Mouse (Mus musculus): ENCODE measurements around the gene Chst15. TPM values are rescaled to one million over a fixed set of nuclear protein-coding genes. Genes with fewer than 3 reads are reported as not detected.
A peak's percentile ranks its signal among the peaks of the same experiment; 100 is the strongest.

Gene Chst15
- polyA plus RNA-seq, 1 experiment from 2014 or later: 11.8 TPM

DNA sequence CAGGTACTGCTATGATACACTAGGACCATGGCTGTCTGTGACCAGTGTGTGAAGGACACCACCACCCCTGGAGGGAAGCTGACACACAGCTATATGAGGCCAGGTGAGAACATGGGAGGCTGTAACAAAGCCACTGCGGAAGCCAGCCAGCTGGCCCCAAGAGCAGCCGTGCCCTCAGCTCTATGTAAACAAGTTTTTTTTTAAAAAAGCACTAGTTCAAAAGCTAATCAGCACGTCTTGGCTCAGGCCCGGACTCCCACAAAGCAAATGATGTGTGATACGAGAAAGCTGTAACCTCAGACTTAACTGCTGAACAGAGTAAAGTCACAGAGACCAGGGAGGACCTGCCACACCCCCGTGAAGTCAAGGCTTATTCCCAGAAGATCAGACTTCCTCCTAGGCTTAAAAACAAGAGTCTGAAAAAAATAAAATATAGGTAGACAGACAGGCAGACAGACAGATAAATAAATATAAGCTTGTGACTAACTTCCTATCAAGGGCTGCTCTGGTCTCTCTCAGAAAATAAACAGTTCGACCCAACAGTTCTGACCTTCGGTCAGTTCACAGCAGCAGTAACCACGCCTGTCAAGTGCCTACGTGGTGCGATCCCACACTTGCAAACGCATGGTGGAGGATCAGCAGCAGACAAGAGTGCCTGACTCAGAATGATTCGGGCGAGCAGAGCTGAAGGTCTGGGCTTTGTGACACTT is 30.2 kb downstream of the Chst15 start:
- Histone ChIP-seq H3K36me3 (replicated peaks) (no peaks in the 10 kb centered on the region; the same call in 1 of the 2 replicates), H3K9me3 (no peaks in the 10 kb centered on the region), H3K4me3 (no peak overlapping the region), H3K27ac (replicated peaks) (peak overlapping the region; percentile 57), H3K4me1 (peaks cover 56% of the 10 kb centered on the region), H3K27me3 (replicated peaks; ENCODE audit: low read depth, poor library complexity, severe bottlenecking) (no peaks in the 10 kb centered on the region; the same call in 1 of the 2 replicates)
- WGBS: 47% methylated on average over 14 of the region's 14 CpGs
- peak; percentile 22 for DNase-seq (ENCODE audit: low spot score)

DNA sequence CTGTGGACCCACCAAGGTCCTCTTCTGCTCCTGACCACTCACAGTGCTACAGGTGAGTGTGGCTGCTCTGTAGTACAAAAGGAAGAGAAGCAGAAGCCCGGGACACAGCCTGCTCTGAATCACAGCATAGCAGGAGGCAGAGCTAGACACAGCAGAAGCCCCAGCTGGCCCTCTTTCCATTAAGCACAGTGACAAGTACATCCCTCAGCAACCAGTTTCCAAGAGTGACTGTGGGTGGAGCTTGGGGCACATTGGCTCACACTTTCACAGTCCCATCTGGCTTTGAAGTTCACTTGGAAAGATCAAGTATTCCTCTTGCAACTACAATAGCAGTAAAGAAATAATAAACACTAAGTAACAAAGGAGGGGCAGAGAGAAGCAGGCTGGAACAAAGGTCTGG is 32.2 kb downstream of the Chst15 start:
- Histone ChIP-seq H3K4me3 (no peak overlapping the region), H3K27ac (replicated peaks) (peak overlapping the region; percentile 54), H3K4me1 (peaks cover 56% of the 10 kb centered on the region), H3K9me3 (no peaks in the 10 kb centered on the region), H3K27me3 (replicated peaks; ENCODE audit: low read depth, poor library complexity, severe bottlenecking) (peaks cover 4% of the 10 kb centered on the region; the same call in 1 of the 2 replicates), H3K36me3 (replicated peaks) (no peaks in the 10 kb centered on the region)
- no peak for DNase-seq (ENCODE audit: low spot score)
- 34% methylated on average over 1 of the region's 1 CpGs for WGBS

DNA sequence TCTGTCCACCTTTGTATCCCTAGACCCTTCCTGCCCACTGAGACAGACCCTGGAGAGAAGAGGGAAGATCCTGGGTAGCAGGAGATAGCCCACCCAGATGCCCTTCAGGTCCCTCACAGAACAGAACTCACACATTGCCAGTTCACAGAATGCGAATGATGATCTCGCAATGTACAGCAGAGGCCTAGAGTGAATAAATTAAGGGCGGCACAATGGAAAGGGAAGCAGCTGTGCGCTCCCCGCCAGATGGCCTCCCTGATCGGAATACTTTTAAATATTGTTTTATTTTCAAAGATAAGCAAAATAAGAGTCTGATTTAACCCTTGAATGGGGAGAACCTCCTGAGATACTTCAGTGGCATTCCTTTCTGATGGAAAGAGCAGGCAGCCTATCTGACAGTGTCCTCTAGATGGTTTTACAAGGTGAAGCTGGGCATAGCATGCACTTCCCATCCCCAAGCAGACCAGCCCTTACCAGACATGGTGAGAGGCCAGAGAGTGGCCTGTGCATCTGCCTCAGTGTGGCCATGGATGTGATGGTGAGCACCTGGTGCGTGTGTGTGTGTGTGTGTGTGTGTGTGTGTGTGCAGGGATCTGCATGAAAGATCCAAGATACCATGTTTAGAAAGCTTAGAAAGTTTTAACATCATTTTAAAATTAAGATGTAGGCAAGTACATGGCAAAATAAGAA is 32.8 kb downstream of the Chst15 start:
- DNase-seq (ENCODE audit: low spot score): no peak
- H3K36me3 ChIP-seq (replicated peaks): no peaks in the 10 kb centered on the region
- peak overlapping the region; percentile 54 for H3K27ac ChIP-seq (replicated peaks)
- no peak overlapping the region for H3K4me3 ChIP-seq
- 83% methylated on average over 7 of the region's 7 CpGs for WGBS
- H3K9me3 ChIP-seq: no peaks in the 10 kb centered on the region
- H3K4me1 ChIP-seq: peaks cover 52% of the 10 kb centered on the region
- H3K27me3 ChIP-seq (replicated peaks; ENCODE audit: low read depth, poor library complexity, severe bottlenecking): peaks cover 4% of the 10 kb centered on the region; the same call in 1 of the 2 replicates

DNA sequence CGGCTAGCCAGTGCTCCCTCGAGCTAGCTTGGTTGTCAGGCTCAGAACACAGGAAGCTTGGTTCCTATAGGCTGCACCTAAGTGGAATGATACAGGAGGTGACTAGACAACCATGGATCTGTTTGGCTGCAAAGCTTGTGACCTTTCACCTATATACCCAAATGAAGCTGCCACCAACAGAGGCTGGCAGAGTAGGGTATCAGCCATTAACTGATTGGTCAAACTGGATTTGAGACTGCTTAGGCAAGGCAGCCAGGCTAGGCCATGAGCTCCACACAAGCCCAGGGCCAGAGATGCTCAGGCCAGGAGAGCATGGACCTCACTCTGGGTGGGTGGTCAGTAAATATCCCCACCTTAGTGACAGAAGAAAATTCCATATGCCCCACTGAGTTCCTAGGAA is 34.5 kb downstream of the Chst15 start:
- Histone ChIP-seq H3K36me3 (replicated peaks) (no peaks in the 10 kb centered on the region), H3K4me1 (peaks cover 48% of the 10 kb centered on the region)
- WGBS: 88% methylated on average over 2 of the region's 2 CpGs

DNA sequence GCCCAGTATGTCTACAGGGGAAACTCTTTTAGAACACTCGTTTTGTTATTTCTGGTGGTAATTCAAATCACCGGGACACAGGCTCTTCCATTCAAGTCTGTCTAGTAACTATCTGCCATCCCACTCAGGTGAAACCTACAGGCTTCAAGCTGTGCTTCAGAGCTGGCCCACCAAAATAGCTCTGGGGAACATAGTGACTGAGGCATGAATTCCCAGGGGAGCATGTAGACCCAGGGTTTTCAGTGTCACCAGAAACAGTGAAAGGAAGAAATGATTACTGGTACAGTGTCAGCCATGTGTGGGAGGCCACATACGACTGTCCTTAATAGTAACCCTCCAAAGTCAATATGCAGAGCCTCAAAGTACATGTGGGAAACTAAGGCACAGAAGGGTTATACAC is 34.9 kb downstream of the Chst15 start:
- Histone ChIP-seq H3K9me3 (no peaks in the 10 kb centered on the region), H3K4me1 (peaks cover 44% of the 10 kb centered on the region), H3K4me3 (no peak overlapping the region), H3K27me3 (replicated peaks; ENCODE audit: low read depth, poor library complexity, severe bottlenecking) (0 out of 2 replicates have a peak, but pooled peaks cover 4% of the 10 kb centered on the region), H3K36me3 (replicated peaks) (no peaks in the 10 kb centered on the region), H3K27ac (replicated peaks) (no peak overlapping the region)
- DNase-seq (ENCODE audit: low spot score): no peak
- WGBS: 89% methylated on average over 3 of the region's 3 CpGs

More for the DNA sequence above, 34.5 kb downstream of the Chst15 start:
- Histone ChIP-seq H3K9me3 (no peaks in the 10 kb centered on the region), H3K4me3 (no peak overlapping the region), H3K27ac (replicated peaks) (no peak overlapping the region), H3K27me3 (replicated peaks; ENCODE audit: low read depth, poor library complexity, severe bottlenecking) (0 out of 2 replicates have a peak, but pooled peaks cover 4% of the 10 kb centered on the region)
- DNase-seq (ENCODE audit: low spot score): no peak

DNA sequence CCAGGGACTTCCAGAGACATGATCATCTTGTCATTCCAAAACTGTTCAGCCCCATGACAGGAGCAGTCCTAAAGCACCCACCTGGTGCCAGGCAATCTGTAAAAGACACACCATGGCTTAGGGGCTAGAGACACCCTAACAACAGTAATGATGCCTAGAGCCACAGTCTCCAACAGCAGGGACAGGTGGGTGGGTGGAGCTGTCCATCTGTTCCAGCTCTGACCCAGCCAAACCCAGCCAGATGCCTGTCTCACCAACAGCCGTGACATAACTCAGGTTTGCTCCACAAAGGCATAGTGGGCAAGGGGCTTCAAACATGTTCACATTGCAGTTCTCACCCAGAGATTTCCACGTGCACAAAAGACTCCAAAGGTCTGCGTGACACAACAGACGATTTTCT is 35.3 kb downstream of the Chst15 start:
- H3K27ac ChIP-seq (replicated peaks): no peak overlapping the region
- peaks cover 40% of the 10 kb centered on the region for H3K4me1 ChIP-seq
- H3K4me3 ChIP-seq: no peak overlapping the region
- 85% methylated on average over 4 of the region's 4 CpGs for WGBS
- H3K9me3 ChIP-seq: no peaks in the 10 kb centered on the region
- H3K36me3 ChIP-seq (replicated peaks): no peaks in the 10 kb centered on the region
- no peak for DNase-seq (ENCODE audit: low spot score)
- H3K27me3 ChIP-seq (replicated peaks; ENCODE audit: low read depth, poor library complexity, severe bottlenecking): 0 out of 2 replicates have a peak, but pooled peaks cover 4% of the 10 kb centered on the region

DNA sequence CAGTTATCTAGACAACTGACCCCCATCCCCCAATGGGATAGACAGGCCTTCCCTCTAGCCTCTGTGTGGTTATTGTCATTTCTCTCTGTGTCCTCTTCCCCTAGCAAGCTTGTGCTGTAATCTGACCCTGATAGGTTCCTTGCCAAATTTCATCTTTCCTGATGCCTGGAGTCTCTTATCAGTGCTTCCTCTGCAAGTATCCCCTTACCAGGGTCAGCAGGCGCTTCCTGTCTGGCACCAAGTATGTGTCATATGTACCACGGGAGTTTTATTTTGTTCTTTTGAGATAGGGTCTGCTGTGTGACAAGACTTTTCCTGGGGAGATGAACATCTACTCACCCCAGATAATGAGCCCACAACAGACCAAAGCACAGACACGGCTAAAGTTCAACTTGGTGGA is 38.4 kb downstream of the Chst15 start:
- 0 out of 2 replicates have a peak, but pooled peaks cover 4% of the 10 kb centered on the region for H3K27me3 ChIP-seq (replicated peaks; ENCODE audit: low read depth, poor library complexity, severe bottlenecking)
- no peak overlapping the region for H3K4me3 ChIP-seq
- no peak for DNase-seq (ENCODE audit: low spot score)
- WGBS: 68% methylated on average over 3 of the region's 3 CpGs
- H3K36me3 ChIP-seq (replicated peaks): 0 out of 2 replicates have a peak, but pooled peaks cover 4% of the 10 kb centered on the region
- peaks cover 19% of the 10 kb centered on the region for H3K4me1 ChIP-seq
- H3K27ac ChIP-seq (replicated peaks): no peak overlapping the region
- no peaks in the 10 kb centered on the region for H3K9me3 ChIP-seq

DNA sequence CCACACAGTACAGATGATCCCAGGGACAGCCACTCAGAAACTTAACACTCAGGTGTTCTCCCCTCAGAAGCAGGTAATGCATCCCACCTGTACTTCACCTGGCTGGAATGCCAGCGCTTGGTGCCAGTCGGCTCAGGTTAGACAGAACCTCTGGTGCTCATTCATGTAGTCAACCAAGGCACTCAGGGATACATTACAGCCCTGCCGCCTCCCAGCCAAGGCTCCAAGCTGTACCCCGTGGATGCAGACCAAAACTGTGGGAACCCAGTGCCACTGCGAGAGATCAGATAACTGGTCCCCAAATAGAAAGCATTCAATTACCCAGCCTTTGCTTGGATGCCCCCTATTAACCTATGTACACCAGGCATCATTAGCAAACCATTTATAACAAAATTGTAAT is 40.7 kb downstream of the Chst15 start:
- Histone ChIP-seq H3K9me3 (no peaks in the 10 kb centered on the region), H3K27me3 (replicated peaks; ENCODE audit: low read depth, poor library complexity, severe bottlenecking) (0 out of 2 replicates have a peak, but pooled peaks cover 4% of the 10 kb centered on the region), H3K4me1 (peaks cover 19% of the 10 kb centered on the region), H3K27ac (replicated peaks) (no peak overlapping the region), H3K36me3 (replicated peaks) (0 out of 2 replicates have a peak, but pooled peaks cover 8% of the 10 kb centered on the region), H3K4me3 (no peak overlapping the region)
- WGBS: 85% methylated on average over 5 of the region's 5 CpGs
- DNase-seq (ENCODE audit: low spot score): no peak

DNA sequence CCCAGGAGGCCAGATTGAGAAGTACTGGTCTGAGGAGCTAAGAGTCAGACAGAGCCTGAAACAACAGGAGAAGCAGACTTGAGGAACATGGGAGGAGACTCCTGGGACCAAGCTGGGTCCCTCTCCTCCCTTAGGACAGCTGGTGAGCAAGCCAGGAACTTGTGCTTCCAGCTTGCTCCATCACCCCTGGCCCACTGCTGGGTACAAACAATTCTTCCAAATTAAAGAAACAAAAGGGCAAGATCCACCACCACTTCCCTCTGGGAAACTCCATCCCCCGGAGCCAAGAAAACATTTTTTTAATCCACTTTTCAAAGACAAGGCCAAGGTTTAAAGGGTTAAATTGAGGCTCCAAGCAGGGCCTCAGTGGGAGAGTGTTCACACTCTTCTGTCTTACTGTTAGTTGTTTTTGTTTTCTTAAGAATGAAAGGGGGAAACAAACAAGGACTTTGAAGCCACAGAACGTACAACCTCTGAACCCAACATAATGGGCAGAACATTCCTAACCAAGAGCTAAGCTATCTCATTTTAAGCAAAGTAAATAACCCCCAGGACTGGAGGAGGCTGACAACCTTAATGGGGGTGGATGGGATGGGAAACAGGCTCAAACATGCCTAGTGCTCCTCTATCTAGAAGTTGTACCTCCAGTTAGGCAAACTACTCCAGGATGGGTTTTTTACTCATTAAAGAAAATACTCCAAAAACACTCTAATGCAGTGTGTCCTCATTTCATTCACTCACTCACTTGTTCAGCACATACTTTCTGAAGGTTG is 43.1 kb downstream of the Chst15 start:
- peaks cover 19% of the 10 kb centered on the region for H3K4me1 ChIP-seq
- DNase-seq (ENCODE audit: low spot score): no peak
- H3K9me3 ChIP-seq: no peaks in the 10 kb centered on the region
- WGBS: 58% methylated on average over 2 of the region's 2 CpGs
- H3K36me3 ChIP-seq (replicated peaks): peaks cover 26% of the 10 kb centered on the region
- no peak overlapping the region for H3K27ac ChIP-seq (replicated peaks)
- H3K27me3 ChIP-seq (replicated peaks; ENCODE audit: low read depth, poor library complexity, severe bottlenecking): no peaks in the 10 kb centered on the region
- H3K4me3 ChIP-seq: no peak overlapping the region

DNA sequence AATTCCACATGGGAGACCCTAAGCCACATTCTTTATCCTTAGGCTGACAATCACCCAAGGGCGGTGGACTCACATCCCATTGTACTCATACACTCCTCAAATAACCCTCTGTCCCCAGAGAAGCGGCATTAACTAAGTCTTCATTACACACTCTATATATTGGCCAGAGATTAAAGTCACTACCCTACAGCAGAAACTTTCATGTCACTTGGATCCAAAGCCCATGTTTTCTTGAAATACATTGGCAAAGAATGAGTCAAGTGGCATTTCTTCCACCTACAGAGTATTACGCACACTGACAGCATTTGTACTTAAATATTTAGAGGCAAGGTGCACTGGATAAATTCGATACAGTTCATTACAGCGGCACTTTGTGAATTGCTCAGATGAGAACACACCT is 44.0 kb downstream of the Chst15 start:
- Histone ChIP-seq H3K4me3 (no peak overlapping the region), H3K9me3 (no peaks in the 10 kb centered on the region), H3K4me1 (peaks cover 11% of the 10 kb centered on the region), H3K27ac (replicated peaks) (no peak overlapping the region), H3K36me3 (replicated peaks) (peaks cover 35% of the 10 kb centered on the region), H3K27me3 (replicated peaks; ENCODE audit: low read depth, poor library complexity, severe bottlenecking) (no peaks in the 10 kb centered on the region)
- 91% methylated on average over 5 of the region's 5 CpGs for WGBS
- no peak for DNase-seq (ENCODE audit: low spot score)

DNA sequence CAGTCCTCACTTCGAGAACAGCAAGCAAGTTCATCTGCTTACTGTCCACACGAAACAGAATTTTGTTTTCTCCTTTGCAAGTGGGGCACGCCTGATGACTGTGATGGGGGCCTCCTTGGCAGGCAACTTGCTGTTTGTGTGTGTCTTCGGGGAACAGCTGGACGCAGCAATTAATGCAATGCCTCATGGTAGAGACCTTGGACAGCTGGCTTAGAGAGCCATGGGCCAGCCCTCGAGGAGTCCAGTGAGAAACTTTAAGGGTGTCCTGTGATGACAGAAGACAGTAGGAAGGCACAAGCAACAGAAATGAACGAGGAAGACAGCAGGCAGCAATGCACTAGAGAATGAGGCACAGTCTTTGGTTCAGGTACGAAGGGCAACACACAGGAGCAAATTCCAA is 46.7 kb downstream of the Chst15 start:
- no peak for DNase-seq (ENCODE audit: low spot score)
- no peaks in the 10 kb centered on the region for H3K4me1 ChIP-seq
- H3K27ac ChIP-seq (replicated peaks): no peak overlapping the region
- H3K27me3 ChIP-seq (replicated peaks; ENCODE audit: low read depth, poor library complexity, severe bottlenecking): no peaks in the 10 kb centered on the region
- H3K36me3 ChIP-seq (replicated peaks): peaks cover 52% of the 10 kb centered on the region
- H3K9me3 ChIP-seq: no peaks in the 10 kb centered on the region
- WGBS: 89% methylated on average over 8 of the region's 8 CpGs
- H3K4me3 ChIP-seq: no peak overlapping the region

DNA sequence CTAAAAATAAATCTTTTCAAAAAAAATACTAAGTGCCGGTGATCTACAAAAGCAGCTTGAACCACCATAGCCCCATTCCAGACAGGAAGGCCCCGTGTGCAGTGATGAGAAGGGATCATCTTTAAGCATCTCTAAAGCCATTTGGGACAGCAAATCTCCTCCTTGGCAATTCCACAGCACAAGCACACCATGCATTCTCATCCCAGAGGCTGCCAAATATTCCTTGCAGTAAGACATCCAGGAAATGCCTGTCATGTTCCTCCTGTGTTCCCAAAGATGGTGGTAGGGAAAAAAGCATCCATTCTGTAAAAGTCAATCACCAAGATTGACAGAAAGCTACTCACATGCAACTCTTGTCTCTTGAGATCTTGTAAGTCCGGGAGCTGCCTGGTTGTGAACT is 47.4 kb downstream of the Chst15 start:
- no peak for DNase-seq (ENCODE audit: low spot score)
- peaks cover under 1% of the 10 kb centered on the region; the same call in 1 of the 2 replicates for H3K4me1 ChIP-seq
- H3K36me3 ChIP-seq (replicated peaks): peaks cover 53% of the 10 kb centered on the region
- no peaks in the 10 kb centered on the region for H3K9me3 ChIP-seq
- H3K27me3 ChIP-seq (replicated peaks; ENCODE audit: low read depth, poor library complexity, severe bottlenecking): no peaks in the 10 kb centered on the region
- WGBS: 91% methylated on average over 3 of the region's 3 CpGs
- H3K4me3 ChIP-seq: no peak overlapping the region
- no peak overlapping the region for H3K27ac ChIP-seq (replicated peaks)

Data from embryonic facial prominence, embryonic 10.5 days (tissue).